Mouse (Mus musculus) myocyte (in vitro differentiated cells): ENCODE data around the gene Gpr162. TPM values are rescaled to one million over a fixed set of nuclear protein-coding genes. Genes with fewer than 3 reads are reported as not detected.
A peak's percentile ranks its signal among the peaks of the same experiment; 100 is the strongest.

Experiments used
- H3K27me3 ChIP-seq: one replicate; pipeline ENCODE4 v1.6.1; 2011; ENCODE audit not compliant: control insufficient read depth, insufficient read depth, insufficient read length
- H3K36me3 ChIP-seq: one replicate; pipeline ENCODE4 v1.6.1; 2011; ENCODE audit not compliant: control insufficient read depth, insufficient read depth
- H3K4me2 ChIP-seq: one replicate; pipeline ENCODE4 v1.6.1; 2011; ENCODE audit warnings: low read depth, control low read depth
- H3K4me3 ChIP-seq: one replicate; pipeline ENCODE4 v1.5.1; 2011; ENCODE audit warnings: mild to moderate bottlenecking, control low read depth, moderate library complexity
- H3K79me2 ChIP-seq: one replicate; pipeline ENCODE4 v1.6.1; 2011; ENCODE audit not compliant: control insufficient read depth, insufficient read depth
- H3ac ChIP-seq: one replicate; pipeline ENCODE4 v1.6.1; 2011; ENCODE audit not compliant: control insufficient read depth, insufficient read length
- CEBPB ChIP-seq: IDR thresholded peaks from 2 replicates; pipeline ENCODE4 v1.6.1; 2011; ENCODE audit warnings: mild to moderate bottlenecking, moderate library complexity; ENCODE audit not compliant: poor library complexity, insufficient read depth, severe bottlenecking
- E2F4 ChIP-seq: IDR thresholded peaks from one replicate; pipeline ENCODE4 v1.6.1; 2011; ENCODE audit warnings: mild to moderate bottlenecking, control low read depth, moderate library complexity; ENCODE audit not compliant: insufficient read depth
- MAX ChIP-seq: IDR thresholded peaks from one replicate; pipeline ENCODE4 v1.6.1; 2011; ENCODE audit warnings: low read depth, mild to moderate bottlenecking, control low read depth
- MYOD1 ChIP-seq, 3 experiments: IDR thresholded peaks; one replicate each; pipeline ENCODE4 v1.6.1; 2011; ENCODE audit warnings: control low read depth in 2 of 3, low read depth in 2 of 3, mild to moderate bottlenecking in 2 of 3, moderate library complexity in 1 of 3; ENCODE audit not compliant: insufficient read length in 2 of 3, control insufficient read depth in 1 of 3
- MYOG ChIP-seq, 3 experiments: IDR thresholded peaks; one replicate each; pipeline ENCODE4 v1.6.1; 2011; ENCODE audit warnings: control low read depth in 2 of 3, low read depth in 2 of 3, mild to moderate bottlenecking in 2 of 3; ENCODE audit not compliant: insufficient read length in 2 of 3, control insufficient read depth in 1 of 3, insufficient read depth in 1 of 3
- POLR2A ChIP-seq: IDR thresholded peaks from one replicate; pipeline ENCODE4 v1.6.1; 2011; ENCODE audit warnings: low read depth, mild to moderate bottlenecking, control low read depth, moderate library complexity; ENCODE audit not compliant: insufficient read length
- POLR2AphosphoS2 ChIP-seq: IDR thresholded peaks from one replicate; pipeline ENCODE4 v1.6.1; 2011; ENCODE audit warnings: low read depth, control low read depth; ENCODE audit not compliant: insufficient read length
- REST ChIP-seq: IDR thresholded peaks from one replicate; pipeline ENCODE4 v1.6.1; 2011; ENCODE audit warnings: mild to moderate bottlenecking, control low read depth, moderate library complexity; ENCODE audit not compliant: insufficient read depth, insufficient read length
- SRF ChIP-seq: IDR thresholded peaks from one replicate; pipeline ENCODE4 v1.6.1; 2011; ENCODE audit warnings: low read depth; ENCODE audit not compliant: control insufficient read depth, insufficient read length
- TCF12 ChIP-seq: IDR thresholded peaks from one replicate; pipeline ENCODE4 v1.6.1; 2011; ENCODE audit warnings: mild to moderate bottlenecking, control low read depth; ENCODE audit not compliant: poor library complexity, insufficient read depth, severe bottlenecking
- TCF3 ChIP-seq: IDR thresholded peaks from one replicate; pipeline ENCODE4 v1.6.1; 2011; ENCODE audit warnings: low read depth, control low read depth; ENCODE audit not compliant: insufficient read length
- USF1 ChIP-seq: IDR thresholded peaks from one replicate; pipeline ENCODE4 v1.6.1; 2011; ENCODE audit warnings: low read depth, mild to moderate bottlenecking, control low read depth, moderate library complexity
- polyA plus RNA-seq: library from polyadenylated mRNA; unstranded; fragments of >200 nt; fragmentation: generic; extraction: Trizol; gene quantifications from one replicate; pipeline ENCODE4 v1.2.1, GENCODE M21; 2012; ENCODE audit warnings: missing spikeins

Gene Gpr162
- polyA plus RNA-seq, 1 experiment, result 0.02 TPM

DNA sequence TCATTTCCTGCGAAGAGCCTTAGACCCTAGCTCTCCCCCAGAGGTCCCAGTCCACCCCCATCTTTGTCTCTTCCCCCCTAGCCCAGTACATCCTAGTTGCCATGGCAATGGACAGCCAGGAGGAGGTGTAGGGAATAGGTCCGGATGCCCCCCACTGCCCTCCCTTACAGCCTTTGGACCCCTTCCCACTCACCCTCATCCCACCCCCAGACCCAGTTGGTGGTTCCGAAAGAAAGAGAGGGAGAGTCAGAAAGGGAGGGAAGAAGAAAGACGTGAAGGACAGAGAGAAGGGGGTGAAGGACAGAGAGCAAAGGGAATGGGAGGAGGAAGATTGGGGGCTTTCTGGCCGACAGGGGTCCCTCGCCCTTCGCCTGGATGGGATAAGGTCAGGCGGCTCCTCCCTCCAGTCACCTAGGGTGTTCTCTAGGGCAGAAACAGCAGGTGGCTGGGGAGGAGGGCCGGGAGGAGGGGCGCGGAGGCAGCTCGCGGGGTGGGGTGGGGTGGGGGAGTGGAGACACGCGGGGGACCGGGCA, 592 bp downstream of the Gpr162 start:
- H3ac ChIP-seq, result no peak overlapping the region
- no peaks in the 10 kb centered on the region for H3K36me3 ChIP-seq
- peaks cover 75% of the 10 kb centered on the region for H3K27me3 ChIP-seq
- H3K79me2 ChIP-seq, result no peaks in the 10 kb centered on the region
- TF ChIP-seq CEBPB (no peak), MYOG (IDR thresholded peaks at IDR 0.05; ENCODE audit: control insufficient read depth in 1 of 3, insufficient read depth in 1 of 3, insufficient read length in 2 of 3, low read depth in 2 of 3) (no peak)
- H3K4me3 ChIP-seq, result no peak overlapping the region
- peak overlapping the region; percentile 48 for H3K4me2 ChIP-seq

DNA sequence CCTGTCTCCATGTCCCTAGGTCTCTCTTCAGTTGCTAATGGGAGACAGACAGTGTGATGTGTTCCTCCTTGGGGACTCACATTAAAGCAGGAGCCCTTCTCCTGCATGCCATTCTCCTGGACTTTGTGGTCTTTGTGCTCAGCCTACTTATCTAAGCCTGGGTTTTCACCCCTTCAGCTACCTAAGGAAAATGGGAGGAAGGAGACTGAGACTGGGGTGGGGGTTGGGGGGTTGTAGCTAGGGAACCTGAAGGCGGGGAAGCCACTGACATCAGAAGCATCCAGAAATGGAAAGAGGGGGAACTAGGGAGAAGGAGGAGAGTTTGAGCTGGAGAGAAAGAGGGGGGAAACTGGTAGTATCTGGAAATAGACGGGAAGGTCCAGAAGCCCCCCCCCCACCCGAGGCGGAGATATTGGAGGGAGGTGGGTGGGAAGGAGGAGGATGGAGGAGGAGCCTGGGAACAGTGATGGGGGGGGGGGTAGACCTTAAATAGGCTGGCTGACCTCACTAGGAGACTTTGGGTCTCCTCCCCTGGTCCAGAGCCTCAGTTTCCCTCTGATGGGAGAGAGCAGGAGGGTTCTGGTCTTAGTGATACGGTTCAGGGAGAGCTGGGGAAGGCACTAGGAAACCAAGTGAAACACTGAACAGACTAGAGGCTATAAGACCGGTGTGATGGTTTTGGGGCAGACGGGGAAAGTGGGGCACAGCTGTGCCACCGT, 1.2 kb downstream of the Gpr162 start:
- no peak for TF ChIP-seq POLR2A
- TF ChIP-seq MAX, result no peak
- no peak for TF ChIP-seq USF1
- TF ChIP-seq E2F4, result no peak
- TF ChIP-seq SRF, result no peak
- no peak for TF ChIP-seq MYOD1 (IDR thresholded peaks at IDR 0.05; ENCODE audit: control insufficient read depth in 1 of 3, insufficient read length in 2 of 3, low read depth in 2 of 3)
- no peak for TF ChIP-seq CEBPB
- no peak for TF ChIP-seq REST
- no peak for TF ChIP-seq TCF12
- no peak for TF ChIP-seq TCF3
- no peak for TF ChIP-seq MYOG (IDR thresholded peaks at IDR 0.05; ENCODE audit: control insufficient read depth in 1 of 3, insufficient read depth in 1 of 3, insufficient read length in 2 of 3, low read depth in 2 of 3)
- no peak for TF ChIP-seq POLR2AphosphoS2
- H3K4me3 ChIP-seq, result no peak overlapping the region
- no peaks in the 10 kb centered on the region for H3K36me3 ChIP-seq
- no peak overlapping the region for H3ac ChIP-seq
- no peak overlapping the region for H3K4me2 ChIP-seq
- H3K27me3 ChIP-seq, result peaks cover 71% of the 10 kb centered on the region
- H3K79me2 ChIP-seq, result no peaks in the 10 kb centered on the region

DNA sequence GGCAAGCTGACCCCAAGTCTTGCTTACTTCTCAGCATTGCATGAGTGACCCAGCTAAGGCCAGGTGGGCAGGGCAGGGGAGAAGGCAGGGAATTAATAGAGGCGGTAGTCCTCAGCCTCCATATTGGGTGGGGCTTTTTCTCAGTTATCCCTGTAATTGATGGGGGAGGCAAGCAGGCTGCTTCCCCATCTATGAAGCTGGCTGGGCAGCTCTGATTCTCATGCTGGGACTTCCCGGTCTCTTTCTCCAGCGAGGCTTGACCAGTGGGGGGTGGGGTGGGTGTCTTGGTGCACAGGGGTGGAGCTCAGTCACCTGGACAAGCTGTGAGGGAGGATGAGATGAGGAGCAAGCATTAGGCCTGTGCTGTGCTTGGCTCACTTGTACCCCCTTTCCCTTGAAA, 2.0 kb downstream of the Gpr162 start:
- Histone ChIP-seq H3ac (no peak overlapping the region), H3K4me3 (no peak overlapping the region), H3K36me3 (no peaks in the 10 kb centered on the region), H3K79me2 (no peaks in the 10 kb centered on the region), H3K27me3 (peaks cover 74% of the 10 kb centered on the region), H3K4me2 (no peak overlapping the region)
- TF ChIP-seq MAX (no peak), POLR2AphosphoS2 (no peak), REST (no peak), USF1 (no peak), TCF12 (no peak), MYOD1 (IDR thresholded peaks at IDR 0.05; ENCODE audit: control insufficient read depth in 1 of 3, insufficient read length in 2 of 3, low read depth in 2 of 3) (no peak), SRF (no peak), MYOG (IDR thresholded peaks at IDR 0.05; ENCODE audit: control insufficient read depth in 1 of 3, insufficient read depth in 1 of 3, insufficient read length in 2 of 3, low read depth in 2 of 3) (no peak), E2F4 (no peak), TCF3 (no peak), CEBPB (no peak), POLR2A (no peak)

DNA sequence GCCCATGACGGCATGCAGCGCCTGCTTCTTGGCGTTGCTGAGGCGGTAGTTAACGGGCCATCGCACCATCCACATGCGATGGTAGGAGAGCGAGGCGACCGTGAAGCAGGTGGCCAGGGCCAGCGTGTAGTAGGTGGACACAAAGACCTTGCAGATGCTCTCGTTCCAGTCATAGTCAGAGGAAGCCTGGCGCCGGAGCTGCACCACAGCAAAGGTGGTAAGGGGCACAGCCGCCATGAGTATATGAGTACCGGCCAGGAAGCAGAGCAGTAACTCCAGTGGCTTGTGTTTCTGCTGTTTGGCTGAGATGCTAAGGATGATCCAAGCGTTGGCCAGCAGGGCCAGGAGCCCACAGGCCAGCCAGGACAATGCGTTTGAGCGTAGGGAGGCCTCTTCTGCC, 2.5 kb downstream of the Gpr162 start:
- TF ChIP-seq USF1 (no peak), POLR2A (no peak), CEBPB (no peak)
- no peak overlapping the region for H3ac ChIP-seq
- H3K4me2 ChIP-seq, result no peak overlapping the region
- peaks cover 69% of the 10 kb centered on the region for H3K27me3 ChIP-seq
- H3K36me3 ChIP-seq, result no peaks in the 10 kb centered on the region
- H3K79me2 ChIP-seq, result no peaks in the 10 kb centered on the region
- H3K4me3 ChIP-seq, result no peak overlapping the region

DNA sequence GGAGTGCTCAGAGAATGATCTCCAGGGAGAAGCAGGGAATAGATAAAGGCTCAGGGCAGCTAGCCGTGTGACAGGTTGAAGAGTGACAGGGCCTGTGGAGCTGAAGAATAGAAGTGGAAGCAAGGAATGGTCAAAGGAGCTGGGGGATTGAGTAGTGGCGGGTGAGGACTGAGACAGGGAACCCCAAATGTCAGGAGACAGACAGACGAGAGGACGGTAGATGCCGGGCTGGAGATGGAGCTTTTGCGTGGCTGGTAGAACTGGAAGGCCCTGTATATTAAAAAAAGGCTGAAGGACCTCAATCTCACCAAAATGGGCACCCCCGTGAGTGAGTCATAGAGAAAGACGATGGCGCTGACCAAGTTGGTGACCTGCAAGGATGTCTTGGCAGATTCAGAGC, 3.3 kb downstream of the Gpr162 start:
- Histone ChIP-seq H3K36me3 (no peaks in the 10 kb centered on the region), H3K27me3 (peaks cover 61% of the 10 kb centered on the region), H3K4me3 (no peak overlapping the region), H3K79me2 (no peaks in the 10 kb centered on the region), H3ac (no peak overlapping the region), H3K4me2 (no peak overlapping the region)
- TF ChIP-seq MYOG (IDR thresholded peaks at IDR 0.05; ENCODE audit: control insufficient read depth in 1 of 3, insufficient read depth in 1 of 3, insufficient read length in 2 of 3, low read depth in 2 of 3) (no peak), CEBPB (no peak), TCF12 (no peak), USF1 (no peak)
